Mouse (Mus musculus): ENCODE measurements around the gene Ppp2r5e.

Ppp2r5e gene

GRCm38 (mm10) chr12:75429685-75430396, 166.2 kb downstream of the Ppp2r5e start:
- DNase-seq (ENCODE audit: low read depth): no peak

GRCm38 (mm10) chr12:75428719-75429118, 167.3 kb downstream of the Ppp2r5e start:
- DNase-seq (ENCODE audit: low read depth): no peak

- no peak for DNase-seq (ENCODE audit: low read depth)
Observed at GRCm38 (mm10) chr12:75425882-75426281, 170.2 kb downstream of the Ppp2r5e start.

- no peak for DNase-seq (ENCODE audit: low read depth)
Observed at GRCm38 (mm10) chr12:75424817-75425216, 171.2 kb downstream of the Ppp2r5e start.

- DNase-seq (ENCODE audit: low read depth): no peak
Observed at GRCm38 (mm10) chr12:75424359-75424758, 171.7 kb downstream of the Ppp2r5e start.

- DNase-seq (ENCODE audit: low read depth): no peak
Observed at GRCm38 (mm10) chr12:75416681-75417080, 179.4 kb downstream of the Ppp2r5e start, which contains the start of gene Gphb5. Gphb5 (minus strand) TSS chr12:75416781.

GRCm38 (mm10) chr12:75414991-75415390, 181.1 kb downstream of the Ppp2r5e start:
- DNase-seq (ENCODE audit: low read depth): peak; percentile 18

- peak; percentile 35 for DNase-seq (ENCODE audit: low read depth)
Observed at GRCm38 (mm10) chr12:75412964-75413363, 183.1 kb downstream of the Ppp2r5e start.
